Mouse (Mus musculus) liver, embryonic 16.5 days (tissue): ENCODE data around the gene Dnaic2. TPM values are rescaled to one million over a fixed set of nuclear protein-coding genes. Genes with fewer than 3 reads are reported as not detected.

Source experiments
- ATAC-seq: fragments of 200-750 bp; cut with Nextera tagmentation; 2 replicates; pipeline ENCODE4 v1.8.0; 2017; ENCODE audit warnings: low read depth, mild to moderate bottlenecking, moderate number of reproducible peaks, moderate library complexity
- H3K27ac ChIP-seq: fragments of 300-500 bp; sonication (generic); 2 replicates; pipeline ENCODE4 v1.5.1; 2014; ENCODE audit warnings: mild to moderate bottlenecking, low read length
- H3K27me3 ChIP-seq: fragments of 300-500 bp; sonication (generic); 2 replicates; pipeline ENCODE4 v1.6.1; 2014; ENCODE audit warnings: low read depth, low read length, mixed read lengths; ENCODE audit not compliant: control insufficient read depth, insufficient read depth
- H3K36me3 ChIP-seq: fragments of 300-500 bp; sonication (generic); 2 replicates; pipeline ENCODE4 v1.6.1; 2014; ENCODE audit warnings: mild to moderate bottlenecking; ENCODE audit not compliant: control insufficient read depth, insufficient read depth
- H3K4me1 ChIP-seq: fragments of 300-500 bp; sonication (generic); 2 replicates; pipeline ENCODE4 v1.6.1; 2014; ENCODE audit warnings: low read depth, low read length, mixed read lengths; ENCODE audit not compliant: control insufficient read depth
- H3K4me2 ChIP-seq: fragments of 300-500 bp; sonication (generic); 2 replicates; pipeline ENCODE4 v1.6.1; 2014; ENCODE audit warnings: low read depth, low read length, mixed read lengths
- H3K4me3 ChIP-seq: fragments of 300-500 bp; sonication (generic); 2 replicates; pipeline ENCODE4 v1.5.1; 2014; ENCODE audit warnings: low read depth, mild to moderate bottlenecking, low read length
- H3K9ac ChIP-seq: fragments of 300-500 bp; sonication (generic); 2 replicates; pipeline ENCODE4 v1.6.1; 2014; ENCODE audit warnings: low read depth, low read length
- H3K9me3 ChIP-seq: fragments of 300-500 bp; sonication (generic); replicated peaks from 2 replicates; pipeline ENCODE4 v1.6.1; 2016; ENCODE audit warnings: low read length; ENCODE audit not compliant: control insufficient read depth
- WGBS: fragments of 180-500 bp; shearing (Covaris S2); extraction: QIAGEN DNeasy Blood & Tissue Kit; methylation state at CpG from one replicate; pipeline ENCODE4 v1.1.7; 2014; ENCODE audit not compliant: insufficient replicate concordance; 5-methylcytosine and 5-hydroxymethylcytosine counted together
- polyA plus RNA-seq: library from polyadenylated mRNA; unstranded; fragments of >200 nt; fragmentation: Nextera tagmentation; extraction: Ambion mirVana; gene quantifications from 2 replicates; pipeline ENCODE4 v1.2.1, GENCODE M21; 2015

Gene Dnaic2
- polyA plus RNA-seq, 1 experiment from 2014 or later, result 1.4 TPM

GRCm38 (mm10) chr11:114731711-114732110 lies 4.5 kb downstream of the Dnaic2 start:
- H3K9ac ChIP-seq, result no peak overlapping the region
- WGBS, result 71% methylated on average over 4 of the region's 4 CpGs
- no peaks in the 10 kb centered on the region for H3K4me1 ChIP-seq
- no peaks in the 10 kb centered on the region for H3K9me3 ChIP-seq
- no peaks in the 10 kb centered on the region; the same call in 1 of the 2 replicates for H3K27me3 ChIP-seq
- no peaks in the 10 kb centered on the region for H3K36me3 ChIP-seq
- no peak overlapping the region for H3K27ac ChIP-seq
- H3K4me3 ChIP-seq, result no peak overlapping the region
- no peak overlapping the region for H3K4me2 ChIP-seq
- no peak for ATAC-seq

GRCm38 (mm10) chr11:114732890-114733289 lies 5.7 kb downstream of the Dnaic2 start:
- H3K4me1 ChIP-seq, result no peaks in the 10 kb centered on the region
- no peak for ATAC-seq
- no peak overlapping the region for H3K4me3 ChIP-seq
- WGBS, result 63% methylated on average over 22 of the region's 22 CpGs
- H3K9ac ChIP-seq, result no peak overlapping the region
- H3K27ac ChIP-seq, result no peak overlapping the region
- no peaks in the 10 kb centered on the region for H3K9me3 ChIP-seq
- no peaks in the 10 kb centered on the region for H3K27me3 ChIP-seq
- no peaks in the 10 kb centered on the region for H3K36me3 ChIP-seq
- H3K4me2 ChIP-seq, result no peak overlapping the region

GRCm38 (mm10) chr11:114736111-114736510 lies 8.9 kb downstream of the Dnaic2 start:
- no peak overlapping the region for H3K9ac ChIP-seq
- no peaks in the 10 kb centered on the region for H3K9me3 ChIP-seq
- WGBS, result 58% methylated on average over 2 of the region's 2 CpGs
- no peak overlapping the region for H3K4me3 ChIP-seq
- H3K4me2 ChIP-seq, result no peak overlapping the region
- H3K36me3 ChIP-seq, result no peaks in the 10 kb centered on the region
- H3K4me1 ChIP-seq, result no peaks in the 10 kb centered on the region
- no peak overlapping the region for H3K27ac ChIP-seq
- ATAC-seq, result no peak
- H3K27me3 ChIP-seq, result no peaks in the 10 kb centered on the region

GRCm38 (mm10) chr11:114736913-114737624 lies 9.9 kb downstream of the Dnaic2 start:
- no peak overlapping the region for H3K4me2 ChIP-seq
- H3K9ac ChIP-seq, result no peak overlapping the region
- H3K36me3 ChIP-seq, result no peaks in the 10 kb centered on the region
- WGBS, result 44% methylated on average over 11 of the region's 11 CpGs
- ATAC-seq, result no peak
- H3K4me1 ChIP-seq, result no peaks in the 10 kb centered on the region
- no peaks in the 10 kb centered on the region for H3K27me3 ChIP-seq
- H3K9me3 ChIP-seq, result no peaks in the 10 kb centered on the region
- H3K4me3 ChIP-seq, result no peak overlapping the region
- H3K27ac ChIP-seq, result no peak overlapping the region

GRCm38 (mm10) chr11:114740598-114740997 lies 13.4 kb downstream of the Dnaic2 start:
- 33% methylated on average over 10 of the region's 10 CpGs for WGBS
- Histone ChIP-seq H3K36me3 (no peaks in the 10 kb centered on the region), H3K4me2 (no peak overlapping the region), H3K9me3 (no peaks in the 10 kb centered on the region), H3K9ac (no peak overlapping the region), H3K27ac (no peak overlapping the region), H3K4me3 (no peak overlapping the region), H3K4me1 (no peaks in the 10 kb centered on the region), H3K27me3 (no peaks in the 10 kb centered on the region; the same call in 1 of the 2 replicates)
- no peak for ATAC-seq

GRCm38 (mm10) chr11:114741451-114741850 lies 14.2 kb downstream of the Dnaic2 start:
- no peak for ATAC-seq
- no peaks in the 10 kb centered on the region for H3K9me3 ChIP-seq
- no peaks in the 10 kb centered on the region; the same call in 1 of the 2 replicates for H3K27me3 ChIP-seq
- no peak overlapping the region for H3K9ac ChIP-seq
- H3K36me3 ChIP-seq, result no peaks in the 10 kb centered on the region
- no peaks in the 10 kb centered on the region for H3K4me1 ChIP-seq
- no peak overlapping the region for H3K4me3 ChIP-seq
- no peak overlapping the region for H3K27ac ChIP-seq
- 45% methylated on average over 6 of the region's 6 CpGs for WGBS
- no peak overlapping the region for H3K4me2 ChIP-seq

- H3K27ac ChIP-seq, result no peak overlapping the region
- H3K4me3 ChIP-seq, result no peak overlapping the region
- H3K4me2 ChIP-seq, result no peak overlapping the region
- H3K27me3 ChIP-seq, result no peaks in the 10 kb centered on the region; the same call in 1 of the 2 replicates
- peak; percentile 39 for ATAC-seq
- no peaks in the 10 kb centered on the region for H3K9me3 ChIP-seq
- no peaks in the 10 kb centered on the region for H3K36me3 ChIP-seq
- no peak overlapping the region for H3K9ac ChIP-seq
- 1% methylated on average over 12 of the region's 12 CpGs for WGBS
- no peaks in the 10 kb centered on the region for H3K4me1 ChIP-seq
These were observed 17.9 kb downstream of the Dnaic2 start for GRCm38 (mm10) chr11:114745134-114745533.

- ATAC-seq, result no peak
These were observed 20.4 kb downstream of the Dnaic2 start for GRCm38 (mm10) chr11:114747564-114748138.

More at GRCm38 (mm10) chr11:114747564-114748138, 20.4 kb downstream of the Dnaic2 start:
- no peaks in the 10 kb centered on the region for H3K4me1 ChIP-seq
- H3K27me3 ChIP-seq, result no peaks in the 10 kb centered on the region; the same call in 1 of the 2 replicates
- no peaks in the 10 kb centered on the region for H3K9me3 ChIP-seq
- H3K36me3 ChIP-seq, result no peaks in the 10 kb centered on the region
- H3K4me3 ChIP-seq, result no peak overlapping the region
- no peak overlapping the region for H3K27ac ChIP-seq
- no peak overlapping the region for H3K9ac ChIP-seq
- no peak overlapping the region for H3K4me2 ChIP-seq
- 48% methylated on average over 12 of the region's 12 CpGs for WGBS
